Mouse (Mus musculus) layer of hippocampus, postnatal 14 days (tissue): Measurements from ENCODE around the gene Gm10490. TPM values are rescaled to one million over a fixed set of nuclear protein-coding genes. Genes with fewer than 3 reads are reported as not detected.
A peak's percentile ranks its signal among the peaks of the same experiment; 100 is the strongest.
"Not testable (repeated sequence)": the region's sequence is repeated elsewhere in the genome, so short reads cannot be mapped to it uniquely, and the experiment has no call there.

Experiments
- DNase-seq, 2 experiments: peaks; one replicate each; pipeline ENCODE4 v3.0.0; 2021 to 2022; ENCODE audit warnings: low spot score in 2 of 2, mixed read lengths in 1 of 2
- long read RNA-seq, 2 experiments: library from polyadenylated mRNA; stranded (forward); transcript quantifications; one replicate each; pipeline ENCODE4 v2.0.0; 2021
- total RNA-seq, 2 experiments: library from RNA; stranded (reverse); gene quantifications; 2 replicates each; pipeline ENCODE4 v1.2.3; 2021

Gene Gm10490
- total RNA-seq, result not detected
- long read RNA-seq, experiment 1, result 0 reads
- long read RNA-seq, experiment 2, result 0 reads

DNA sequence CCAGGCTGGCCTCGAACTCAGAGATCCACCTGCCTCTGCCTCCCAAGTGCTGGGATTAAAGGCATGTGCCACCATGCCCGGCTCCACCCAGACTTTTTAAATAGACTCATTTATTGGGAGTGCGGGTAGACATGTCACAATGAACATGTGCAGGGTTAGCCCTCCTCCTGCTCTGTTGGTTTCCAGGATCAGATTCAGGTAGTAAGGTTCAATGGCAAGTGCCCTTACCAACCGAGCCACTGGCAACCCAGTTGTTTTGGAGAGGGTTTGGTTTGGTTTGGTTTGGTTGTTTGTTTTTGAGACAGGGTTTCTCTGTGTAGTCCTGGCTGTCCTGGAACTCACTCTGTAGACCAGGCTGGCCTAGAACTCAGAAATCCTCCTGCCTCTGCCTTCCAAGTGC, at the start of gene Gm10490:
Gene Gm10490 (plus strand): TSS at position 301 of the 400 bp plus-strand sequence.
- not testable (repeated sequence) for DNase-seq

DNA sequence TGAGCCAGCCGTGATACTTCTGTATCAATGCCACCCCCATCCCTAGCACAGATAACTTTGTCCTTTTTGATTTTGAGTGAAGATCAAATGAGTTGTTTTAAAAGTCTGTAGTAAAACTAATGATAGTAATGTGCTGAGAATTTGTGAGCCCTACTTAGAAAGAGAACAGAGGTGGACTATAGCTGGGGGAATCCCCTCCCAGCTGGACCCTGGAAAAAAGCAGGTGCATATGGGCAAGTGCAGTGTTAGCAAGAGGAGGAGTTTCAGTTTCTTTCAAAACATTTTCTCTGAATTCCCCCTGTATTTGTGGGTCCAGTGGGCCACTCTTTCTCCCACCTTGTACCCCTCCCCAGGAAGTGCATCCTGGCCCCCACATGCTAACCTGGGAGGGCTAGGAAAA, 46.2 kb upstream of the Gm10490 start:
- no peak for DNase-seq

DNA sequence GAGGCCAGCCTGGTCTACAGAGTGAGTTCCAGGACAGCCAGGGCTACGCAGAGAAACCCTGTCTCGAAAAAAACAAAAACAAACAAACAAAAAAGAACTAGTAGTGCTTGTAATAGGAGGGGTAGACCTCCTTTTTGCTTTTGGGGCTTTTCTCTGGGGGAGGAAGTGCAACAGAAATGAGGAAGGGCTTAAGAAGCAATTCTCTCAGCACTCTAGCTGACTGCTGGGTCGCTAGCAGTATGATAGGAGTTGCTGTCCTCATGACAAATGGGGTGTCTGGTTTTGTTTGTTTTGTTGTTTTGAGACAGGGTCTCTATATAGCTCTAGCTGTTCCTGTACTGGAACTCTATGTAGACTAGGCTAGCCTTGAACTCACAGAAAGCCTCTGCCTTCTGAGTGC, 44.8 kb upstream of the Gm10490 start:
- DNase-seq, result no peak

DNA sequence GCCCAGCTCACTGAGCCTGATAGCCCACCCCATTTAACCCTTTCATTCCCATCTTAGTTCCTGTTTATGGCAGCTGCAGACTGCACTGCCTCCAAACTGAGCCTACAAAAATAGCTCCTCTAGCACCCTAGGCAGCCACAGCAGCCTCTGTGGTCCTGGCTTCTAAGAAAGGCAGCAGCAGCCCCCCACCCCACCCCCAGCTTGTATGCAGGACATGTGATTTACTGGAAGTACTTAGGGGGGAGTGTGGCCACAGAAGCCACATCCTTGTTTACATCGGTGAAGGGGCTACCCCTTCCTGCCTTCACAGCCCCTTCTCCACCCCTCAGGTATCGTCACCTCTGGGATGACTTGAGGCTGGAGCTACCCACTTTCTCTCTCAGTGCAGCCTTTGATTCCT, 44.0 kb upstream of the Gm10490 start:
- DNase-seq, result no peak

DNA sequence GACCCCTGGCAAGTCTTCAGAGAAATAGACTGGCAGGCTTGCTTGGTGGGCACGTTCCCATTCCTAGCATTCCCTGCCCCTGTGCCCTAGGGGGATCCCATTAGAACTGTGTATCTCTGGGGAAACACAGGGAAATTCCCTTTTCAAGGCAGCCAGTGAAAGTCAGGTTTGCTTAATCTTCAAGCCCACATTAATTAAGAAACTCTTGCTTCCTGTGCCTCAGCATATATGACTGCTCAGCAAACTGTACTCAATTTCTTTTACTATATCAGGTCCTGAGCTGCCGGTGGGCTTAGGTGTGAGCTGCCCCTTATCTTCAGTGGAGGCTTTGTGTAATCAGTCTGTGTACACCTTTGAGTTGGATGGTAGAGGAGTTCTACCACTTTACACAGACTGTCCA, 43.6 kb upstream of the Gm10490 start:
- DNase-seq, result no peak

DNA sequence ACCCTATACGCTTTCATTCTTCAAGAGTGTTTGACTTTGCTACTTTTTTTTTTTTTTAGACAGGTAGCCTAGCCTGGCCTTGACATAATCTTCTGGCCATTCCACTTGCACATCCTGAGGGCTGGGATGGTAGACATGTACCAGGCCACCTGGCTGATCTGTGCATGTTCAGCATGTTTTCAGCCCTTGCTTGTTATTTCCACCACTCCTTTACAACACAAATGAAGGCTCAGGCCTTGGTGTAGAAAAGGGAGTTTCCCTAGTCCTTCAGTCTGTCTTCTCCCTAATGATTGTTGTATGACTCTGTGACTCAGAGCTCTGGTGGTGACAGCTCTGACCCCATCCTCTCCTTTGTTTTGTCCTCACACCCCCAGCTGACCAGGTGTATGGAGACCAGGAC, 42.2 kb upstream of the Gm10490 start:
- DNase-seq, result no peak

DNA sequence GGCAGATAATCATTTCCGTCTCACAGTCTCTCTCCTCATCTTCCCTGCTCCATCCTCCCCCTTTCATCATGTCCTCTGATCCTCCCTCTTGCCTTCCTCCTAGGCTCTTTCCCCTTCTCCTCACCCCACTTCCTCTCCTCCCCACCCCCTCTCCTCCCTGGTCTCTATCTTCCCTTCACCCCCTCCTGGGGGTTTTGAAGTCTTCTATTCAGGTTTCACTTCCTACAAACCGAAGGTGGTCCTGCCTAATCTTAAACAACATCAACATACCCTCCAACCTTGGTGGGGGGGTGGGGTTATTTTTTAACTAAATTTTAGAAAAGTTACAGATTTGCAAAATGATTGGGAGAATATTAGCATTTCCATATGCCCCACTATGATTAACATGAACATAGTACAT, 40.8 kb upstream of the Gm10490 start:
- DNase-seq, result no peak

DNA sequence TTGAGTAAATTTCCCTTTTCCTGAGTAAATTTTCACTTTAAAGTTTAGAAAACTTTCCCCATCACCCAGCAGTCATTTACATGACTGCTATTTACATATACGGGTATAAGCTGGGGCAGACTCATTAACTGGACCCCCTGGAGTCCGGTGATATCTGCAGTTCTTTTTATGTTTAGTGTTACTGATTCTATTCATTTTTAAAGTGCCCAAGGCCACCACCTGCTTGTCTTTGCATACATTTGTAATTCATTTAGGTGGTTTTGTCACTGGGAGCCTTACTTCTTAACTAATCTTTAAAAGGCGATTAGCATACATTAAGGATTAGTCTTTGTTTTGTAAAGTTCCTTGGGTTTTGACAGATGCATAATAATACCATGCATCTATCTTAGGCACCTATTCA, 39.5 kb upstream of the Gm10490 start:
- DNase-seq, result no peak

DNA sequence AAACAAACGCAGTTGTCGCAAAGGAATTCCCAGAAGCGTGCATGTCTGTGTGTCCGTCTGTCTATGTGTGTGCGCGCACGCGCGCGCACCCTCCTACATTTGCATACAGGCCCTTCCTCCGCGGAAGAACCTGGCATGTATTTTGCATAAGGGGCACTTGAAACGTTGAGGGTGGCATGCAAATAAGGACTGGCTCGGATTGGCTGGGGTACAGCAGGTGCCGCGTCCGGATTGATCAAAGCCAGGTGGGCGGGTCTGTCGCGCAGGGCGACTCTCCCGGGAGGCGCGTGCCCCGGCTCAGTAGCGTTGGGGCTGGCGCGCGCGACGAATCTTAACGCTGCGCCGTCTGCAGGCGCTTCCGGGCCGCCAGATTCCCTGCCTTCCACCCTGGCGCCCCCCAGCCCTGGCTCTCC, 31.3 kb upstream of the Gm10490 start, which contains the start of gene Pim2:
Gene Pim2 (plus strand): TSS at position 256 of the 413 bp plus-strand sequence.
- DNase-seq, result peak; percentile 71 to 83

DNA sequence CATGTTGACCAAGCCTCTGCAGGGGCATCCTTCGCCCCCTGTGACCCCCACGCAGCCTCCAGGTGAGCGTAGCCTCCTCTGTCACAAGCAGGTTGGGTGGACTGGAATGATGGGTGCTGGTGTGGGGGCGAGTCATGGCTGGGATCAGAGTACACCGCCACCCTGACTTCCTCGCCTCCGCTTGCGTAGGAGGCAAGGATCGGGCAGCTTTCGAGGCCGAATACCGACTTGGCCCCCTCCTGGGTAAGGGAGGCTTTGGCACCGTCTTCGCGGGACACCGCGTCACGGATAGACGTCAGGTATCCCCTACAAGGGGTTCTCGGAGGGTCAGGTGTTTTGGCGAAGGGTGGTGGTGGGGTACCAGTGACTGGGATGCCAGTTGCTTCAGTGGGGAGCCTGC, 30.8 kb upstream of the Gm10490 start:
- no peak for DNase-seq

DNA sequence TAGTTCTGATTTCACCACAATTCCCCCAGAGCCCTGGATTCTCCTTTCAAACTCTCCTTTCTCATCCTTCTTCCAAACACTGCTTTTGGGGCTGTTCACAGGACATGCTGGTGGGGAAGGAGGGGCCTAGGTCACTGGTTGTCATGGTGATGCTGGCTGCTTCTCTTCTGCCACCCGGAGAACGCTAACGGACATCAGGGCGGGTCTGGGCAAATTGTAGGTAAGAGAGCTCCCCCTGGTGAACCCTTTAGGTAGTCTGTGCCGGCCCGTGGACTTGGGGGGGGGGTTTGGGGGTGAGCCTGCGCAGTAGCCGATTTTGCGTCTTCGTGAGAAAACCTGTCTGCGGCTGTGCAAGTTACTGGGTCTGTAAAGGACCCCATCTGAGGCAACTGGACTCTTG, 29.5 kb upstream of the Gm10490 start:
- peak; percentile 49 to 77 for DNase-seq

DNA sequence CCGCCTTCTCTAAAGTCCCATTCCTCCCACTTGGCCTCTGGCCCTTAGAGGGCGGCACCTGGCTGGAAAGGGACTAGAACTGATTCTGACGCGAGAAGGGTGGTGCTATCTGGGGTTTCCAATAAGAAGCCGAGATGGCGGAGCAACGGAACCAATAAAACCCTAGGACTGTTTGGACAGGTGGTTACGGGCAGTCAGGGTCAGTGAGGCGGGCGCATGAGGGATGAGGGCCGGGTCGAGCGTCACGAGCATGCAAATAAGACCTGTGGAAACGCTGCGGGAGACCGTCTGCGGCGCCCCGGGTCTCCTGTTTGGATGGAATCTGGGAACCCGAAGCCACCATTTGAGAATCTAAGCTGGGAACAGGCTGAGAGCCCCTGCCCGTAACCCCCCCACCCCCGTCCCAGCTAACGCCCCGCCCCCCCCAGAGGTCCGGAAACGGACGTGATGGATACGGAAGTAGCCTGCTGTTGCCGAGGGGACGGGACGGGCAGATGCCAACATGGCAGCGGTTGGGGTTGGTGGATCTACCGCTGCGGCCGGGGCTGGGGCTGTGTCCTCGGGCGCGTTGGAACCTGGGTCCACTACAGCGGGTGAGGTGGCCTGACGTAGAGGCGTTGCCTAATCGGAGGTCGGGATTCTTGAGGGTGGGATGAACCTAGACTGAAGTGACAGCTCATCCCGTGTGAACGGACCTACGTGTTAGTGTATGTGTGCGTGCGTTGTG, 25.3 kb upstream of the Gm10490 start, which contains the start of gene Slc35a2:
Gene Slc35a2 (plus strand): TSS at position 188 of the 727 bp plus-strand sequence.
- peak; percentile 70 to 85 for DNase-seq

DNA sequence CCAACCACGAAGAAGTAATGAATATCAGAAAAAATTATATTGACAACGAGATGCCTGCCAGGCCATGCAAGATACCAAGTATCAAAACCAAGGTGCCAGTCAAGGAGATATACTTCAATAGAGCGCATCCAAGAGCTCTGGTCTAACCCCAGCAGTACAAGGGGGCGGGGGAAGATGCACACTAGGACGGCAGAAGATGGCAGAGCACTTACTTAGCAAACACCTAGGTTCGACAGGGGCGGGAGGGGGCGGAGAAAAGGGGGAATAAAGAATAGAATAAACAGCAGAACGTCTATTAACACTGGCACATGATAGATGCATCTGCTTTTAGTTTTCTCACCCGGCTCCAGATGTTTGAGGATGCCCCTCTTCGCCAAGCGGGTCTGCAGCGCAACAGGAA, 11.1 kb upstream of the Gm10490 start:
- no peak for DNase-seq

DNA sequence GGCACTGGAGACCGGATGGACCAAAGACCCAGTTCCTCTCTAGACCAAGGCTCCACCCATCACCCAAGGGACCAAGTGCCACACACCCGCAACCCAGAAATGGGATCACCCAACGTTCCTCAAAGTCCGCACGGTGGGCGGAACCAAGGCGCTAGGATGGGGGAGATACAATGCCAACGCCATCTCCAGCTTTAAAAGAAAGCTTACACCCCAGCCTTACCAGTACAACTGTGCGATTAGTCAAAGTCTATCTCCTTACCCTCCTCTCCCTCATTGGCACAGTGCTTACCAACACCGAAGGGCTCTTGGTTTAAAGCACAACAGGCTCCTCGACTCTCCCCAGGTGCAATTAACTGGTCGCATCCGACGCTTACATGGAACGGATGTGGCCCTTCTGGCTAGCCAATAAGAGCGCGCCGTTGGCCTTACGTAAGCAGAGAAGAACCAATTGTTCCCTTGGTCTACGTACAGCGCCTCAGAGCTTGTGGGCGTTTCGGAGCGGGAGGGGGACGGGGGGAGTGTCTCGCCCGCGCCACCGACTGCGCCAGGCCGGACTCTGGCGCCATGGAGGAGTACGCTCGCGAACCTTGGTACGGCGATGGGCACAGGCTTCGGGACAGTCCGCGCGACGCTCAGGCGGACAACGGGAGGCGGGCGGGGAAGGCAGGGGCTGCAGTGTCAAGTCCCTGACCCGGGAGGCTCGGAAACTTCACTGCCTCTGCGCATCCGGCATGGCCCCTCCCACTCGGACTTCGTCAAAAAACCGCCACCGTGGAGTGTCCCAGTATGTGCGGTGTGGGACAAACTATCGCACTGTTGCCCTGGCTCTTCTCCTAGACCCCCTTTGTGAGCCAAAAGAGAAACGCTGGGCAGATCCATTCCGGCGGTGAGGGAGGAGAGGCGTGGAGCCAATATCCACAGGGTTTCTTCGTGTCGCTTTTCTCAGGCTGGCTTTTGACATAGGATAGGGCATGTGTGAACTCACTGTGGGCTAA, 10.2 kb upstream of the Gm10490 start, which contains the start of the genes Pqbp1 and Timm17b:
Gene Pqbp1 (minus strand): TSS at position 390 of the 995 bp plus-strand sequence.
Gene Timm17b (plus strand): TSS at position 478 of the 995 bp plus-strand sequence.
- peak; percentile 83 to 91 for DNase-seq

DNA sequence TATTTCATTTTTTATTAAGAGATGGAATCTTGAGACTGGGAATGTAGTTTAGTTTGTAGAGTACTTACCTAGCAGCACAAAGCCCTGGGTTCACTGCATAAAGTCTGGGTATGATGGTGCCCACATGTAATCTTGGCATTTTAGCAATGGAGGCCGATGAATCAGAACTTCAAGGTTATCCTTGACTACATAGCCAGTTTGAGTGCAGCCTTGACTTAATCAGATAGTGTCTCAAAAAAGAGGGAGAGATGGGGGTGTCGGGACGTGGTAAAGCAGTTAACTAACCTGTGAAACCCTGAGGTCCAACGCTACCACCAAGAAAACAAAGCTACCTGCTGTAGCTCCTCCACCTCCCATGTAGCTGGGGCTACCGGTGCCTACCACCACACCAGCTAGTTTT, 4.9 kb upstream of the Gm10490 start:
- DNase-seq, result no peak

DNA sequence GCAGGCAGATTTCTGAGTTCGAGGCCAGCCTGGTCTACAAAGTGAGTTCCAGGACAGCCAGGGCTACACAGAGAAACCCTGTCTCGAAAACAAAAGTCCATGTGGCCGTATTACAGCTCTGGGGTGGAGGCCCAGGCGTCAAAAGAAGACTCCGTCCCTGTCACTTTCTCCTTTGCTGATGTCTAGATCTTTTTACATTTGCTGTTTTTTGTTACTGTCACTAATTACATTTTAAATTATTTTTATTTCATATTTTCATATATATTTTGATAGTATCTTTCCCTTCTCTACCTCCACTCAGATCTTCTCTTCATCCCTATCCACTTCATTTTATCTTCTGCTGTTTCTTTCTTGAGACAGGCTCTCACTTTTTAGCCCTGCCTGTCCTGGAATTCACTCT, 1.6 kb upstream of the Gm10490 start, which contains the start of gene Gm10491:
Gene Gm10491 (minus strand): TSS at position 101 of the 400 bp plus-strand sequence.
- DNase-seq, result no peak

DNA sequence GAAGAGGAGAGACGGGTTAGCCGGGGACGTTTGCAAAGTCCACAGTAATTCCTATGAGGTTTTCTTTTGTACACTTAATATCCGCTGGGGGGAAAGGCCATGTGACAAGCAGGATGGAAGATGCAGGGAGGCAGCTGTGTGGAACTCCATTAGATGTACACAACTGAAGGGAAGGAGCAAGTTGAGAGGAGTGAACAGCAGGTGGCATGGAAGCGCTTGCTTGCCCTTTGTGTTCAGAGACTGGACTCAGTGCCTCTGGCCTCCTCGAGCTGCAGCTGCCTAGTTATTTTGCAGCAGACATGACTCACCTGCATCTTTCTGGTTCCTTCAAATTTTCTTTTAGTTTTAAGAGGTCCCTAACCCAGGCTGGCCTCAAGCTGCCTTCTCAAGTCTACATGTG, 1.1 kb downstream of the Gm10490 start:
- DNase-seq, result no peak

DNA sequence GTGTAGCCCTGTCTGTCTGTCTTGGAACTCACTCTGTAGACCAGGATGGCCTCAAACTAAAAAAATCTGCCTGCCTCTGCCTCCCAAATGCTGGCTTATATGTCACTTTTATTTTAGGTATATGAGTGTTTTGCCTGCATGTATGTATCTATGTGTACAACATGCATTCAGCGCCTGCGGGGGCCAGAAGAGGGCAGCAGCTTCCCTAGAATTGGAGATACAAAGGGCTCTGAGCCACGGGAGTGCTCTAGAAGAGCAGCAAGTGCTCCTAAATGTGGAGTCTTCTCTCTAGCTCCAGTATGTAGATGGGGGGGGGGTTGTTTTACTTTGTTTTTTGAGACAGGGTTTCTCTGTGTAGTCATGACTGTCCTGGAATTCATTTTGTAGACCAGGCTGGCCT, 6.3 kb downstream of the Gm10490 start:
- not testable (repeated sequence) for DNase-seq

DNA sequence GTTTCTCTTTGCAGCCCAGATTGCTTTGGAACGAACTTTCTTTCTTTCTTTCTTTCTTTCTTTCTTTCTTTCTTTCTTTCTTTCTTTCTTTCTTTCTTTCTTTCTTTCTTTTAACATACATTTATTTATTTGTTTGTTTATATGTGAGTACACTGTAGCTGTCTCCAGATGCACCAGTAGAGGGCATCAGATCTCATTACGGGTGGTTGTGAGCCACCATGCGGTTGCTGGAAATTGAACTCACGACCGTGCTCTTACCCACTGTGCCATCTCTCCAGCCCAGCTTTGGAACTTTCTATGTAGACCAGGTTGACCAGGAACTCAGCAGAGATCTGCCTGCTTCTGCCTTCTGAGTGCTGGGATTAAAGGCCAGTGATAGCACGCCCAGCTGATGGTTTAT, 8.6 kb downstream of the Gm10490 start:
- not testable (repeated sequence) for DNase-seq

DNA sequence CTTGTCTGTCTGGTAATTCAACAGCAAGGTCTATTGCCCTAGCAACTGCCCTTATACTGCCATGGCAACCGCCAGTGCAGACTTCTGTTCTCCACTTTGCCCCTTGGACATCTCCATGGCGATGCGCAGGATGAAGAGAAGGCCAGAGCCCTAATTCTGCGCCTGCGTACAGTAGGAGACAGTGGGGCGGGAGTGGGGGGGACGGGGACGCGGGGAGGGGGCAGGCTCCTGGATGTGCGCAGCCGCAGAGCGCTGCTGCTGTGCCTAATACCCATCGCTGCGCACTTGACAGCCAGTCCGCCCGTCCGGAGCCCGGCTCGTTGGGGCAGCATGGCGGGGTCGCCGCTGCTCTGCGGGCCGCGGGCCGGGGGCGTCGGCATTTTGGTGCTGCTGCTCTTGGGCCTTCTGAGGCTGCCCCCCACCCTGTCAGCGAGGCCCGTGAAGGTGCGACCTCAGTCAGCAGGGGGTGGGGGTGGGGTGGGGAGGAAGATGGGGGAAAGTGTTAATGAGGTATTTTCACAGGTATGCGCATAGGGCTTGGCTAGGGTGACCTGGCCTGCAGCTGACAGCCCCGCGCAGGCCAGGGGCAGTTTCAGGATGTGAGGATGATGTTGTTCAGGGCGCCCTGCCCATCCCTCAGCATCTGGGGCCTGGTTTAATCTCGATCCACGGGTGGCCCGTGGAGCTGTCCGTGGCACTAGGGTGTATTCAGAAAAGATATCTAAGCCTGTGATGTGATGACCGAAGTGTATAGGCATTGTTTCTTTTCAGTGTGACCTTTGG, 10.4 kb downstream of the Gm10490 start, which contains the start of gene Pcsk1n:
Gene Pcsk1n (plus strand): TSS at position 222 of the 783 bp plus-strand sequence.
- DNase-seq, result peak; percentile 54 to 59

DNA sequence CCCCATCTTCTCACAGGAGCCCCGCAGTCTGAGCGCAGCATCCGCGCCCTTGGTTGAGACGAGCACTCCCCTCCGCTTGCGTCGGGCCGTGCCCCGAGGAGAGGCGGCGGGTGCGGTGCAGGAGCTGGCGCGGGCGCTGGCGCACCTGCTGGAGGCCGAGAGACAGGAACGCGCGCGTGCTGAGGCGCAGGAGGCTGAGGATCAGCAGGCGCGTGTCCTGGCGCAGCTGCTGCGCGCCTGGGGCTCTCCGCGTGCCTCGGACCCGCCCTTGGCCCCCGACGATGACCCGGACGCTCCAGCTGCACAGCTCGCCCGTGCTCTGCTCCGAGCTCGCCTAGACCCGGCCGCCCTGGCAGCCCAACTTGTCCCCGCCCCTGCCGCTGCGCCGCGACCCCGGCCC, 12.7 kb downstream of the Gm10490 start:
- no peak for DNase-seq
